Mouse (Mus musculus) MEL (cell line): Measurements from ENCODE around the gene Cdkal1.

ENCODE experiments used
- CTCF ChIP-seq, 3 experiments: IDR thresholded peaks in 2 of 3; conservative IDR thresholded peaks in 1 of 3; 2 replicates each; pipeline ENCODE4 v1.5.1; 2011 to 2012; ENCODE audit warnings: low read length in 3 of 3, low read depth in 2 of 3, mild to moderate bottlenecking in 2 of 3, improper control_type of control experiment in 1 of 3, inconsistent platforms in 1 of 3, mixed read lengths in 1 of 3, moderate library complexity in 1 of 3; ENCODE audit not compliant: control insufficient read depth in 1 of 3, insufficient read depth in 1 of 3, poor library complexity in 1 of 3, severe bottlenecking in 1 of 3
- ETS1 ChIP-seq: IDR thresholded peaks from 2 replicates; pipeline ENCODE4 v1.6.1; 2012; ENCODE audit warnings: low read depth, mild to moderate bottlenecking, inconsistent platforms, low read length, improper control_type of control experiment, moderate library complexity
- GATA1 ChIP-seq: IDR thresholded peaks from 2 replicates; pipeline ENCODE4 v1.6.1; 2011; ENCODE audit warnings: low read depth, low read length, improper control_type of control experiment
- KAT2A ChIP-seq: conservative IDR thresholded peaks from 2 replicates; pipeline ENCODE4 v1.6.1; 2012; ENCODE audit warnings: low read depth, low read length, improper control_type of control experiment, inconsistent platforms
- MAFK ChIP-seq: IDR thresholded peaks from 2 replicates; pipeline ENCODE4 v1.6.1; 2011; ENCODE audit warnings: low read depth, mild to moderate bottlenecking, low read length, improper control_type of control experiment, borderline replicate concordance
- MAX ChIP-seq: IDR thresholded peaks from 2 replicates; pipeline ENCODE4 v1.6.1; 2011; ENCODE audit warnings: low read length, improper control_type of control experiment
- NRF1 ChIP-seq: IDR thresholded peaks from 2 replicates; pipeline ENCODE4 v1.6.1; 2014; ENCODE audit warnings: low read depth, mild to moderate bottlenecking, inconsistent platforms, low read length, improper control_type of control experiment, moderate library complexity; ENCODE audit not compliant: poor library complexity, insufficient read depth, severe bottlenecking
- TAL1 ChIP-seq: IDR thresholded peaks from 2 replicates; pipeline ENCODE4 v1.6.1; 2012; ENCODE audit warnings: mild to moderate bottlenecking, inconsistent platforms, low read length, moderate library complexity, mixed read lengths
- UBTF ChIP-seq: IDR thresholded peaks from 2 replicates; pipeline ENCODE4 v1.6.1; 2012; ENCODE audit warnings: low read depth, mild to moderate bottlenecking, inconsistent platforms, low read length, improper control_type of control experiment, moderate library complexity, borderline replicate concordance; ENCODE audit not compliant: insufficient read depth

DNA sequence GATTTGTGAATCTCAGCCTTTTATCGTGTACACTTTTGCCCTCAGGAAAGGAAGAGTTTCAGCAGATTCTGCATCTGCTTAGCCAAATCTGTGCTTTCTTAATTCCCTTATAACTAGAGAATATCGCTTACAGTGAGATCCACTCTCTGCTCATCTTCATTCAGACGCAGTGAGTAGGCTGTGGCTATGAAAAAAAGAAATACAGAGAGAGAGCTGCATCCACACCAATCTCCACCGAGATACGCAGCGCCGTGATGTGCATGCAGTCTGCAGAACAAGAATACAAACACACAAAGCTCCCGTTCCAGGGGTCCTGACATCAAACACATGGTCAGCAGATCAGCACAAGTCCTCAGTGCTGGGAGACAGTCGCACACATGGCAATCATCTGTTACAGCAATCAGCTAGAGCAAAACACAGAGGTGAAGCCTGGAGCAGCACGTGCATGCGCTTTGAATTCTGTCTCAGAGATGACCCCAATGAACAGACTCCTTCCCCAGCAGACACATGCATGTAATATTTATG, 199.6 kb downstream of the Cdkal1 start:
- TF ChIP-seq CTCF (IDR thresholded peaks at IDR 0.05 in 2 of 3, conservative IDR thresholded peaks at IDR 0.05 in 1 of 3; ENCODE audit: control insufficient read depth in 1 of 3, insufficient read depth in 1 of 3, low read depth in 2 of 3, low read length in 3 of 3, poor library complexity in 1 of 3, severe bottlenecking in 1 of 3) (no peak), UBTF (no peak), MAFK (no peak), KAT2A (no peak), TAL1 (no peak), GATA1 (no peak), NRF1 (no peak), ETS1 (no peak), MAX (no peak)
